Mouse (Mus musculus) midbrain, embryonic 14.5 days (tissue): ENCODE measurements around the gene Mthfsd. TPM values are rescaled to one million over a fixed set of nuclear protein-coding genes. Genes with fewer than 3 reads are reported as not detected.

Source experiments
- ATAC-seq: fragments of 200-750 bp; cut with Nextera tagmentation; 2 replicates; pipeline ENCODE4 v1.8.0; 2017; ENCODE audit warnings: moderate number of reproducible peaks, moderate library complexity; ENCODE audit not compliant: low FRiP score, low TSS enrichment
- DNase-seq: peaks from one replicate; pipeline ENCODE4 v3.0.0-alpha.2; 2015
- H3K27ac ChIP-seq: fragments of 300-500 bp; sonication (generic); replicated peaks from 2 replicates; pipeline ENCODE4 v1.5.1; 2014; ENCODE audit warnings: mild to moderate bottlenecking, low read depth, low read length, moderate library complexity
- H3K27me3 ChIP-seq: fragments of 300-500 bp; sonication (generic); 2 replicates; pipeline ENCODE4 v1.6.1; 2014; ENCODE audit warnings: low read length, control low read depth, mixed read lengths; ENCODE audit not compliant: control insufficient read depth, insufficient read depth
- H3K36me3 ChIP-seq: fragments of 300-500 bp; sonication (generic); 2 replicates; pipeline ENCODE4 v1.6.1; 2014; ENCODE audit warnings: low read length, control low read depth; ENCODE audit not compliant: control insufficient read depth, insufficient read depth
- H3K4me1 ChIP-seq: fragments of 300-500 bp; sonication (generic); 2 replicates; pipeline ENCODE4 v1.6.1; 2014; ENCODE audit warnings: mild to moderate bottlenecking, antibody characterized with exemption, low read length, control low read depth; ENCODE audit not compliant: control insufficient read depth, insufficient read depth
- H3K4me2 ChIP-seq: fragments of 300-500 bp; sonication (generic); 2 replicates; pipeline ENCODE4 v1.6.1; 2014; ENCODE audit warnings: mild to moderate bottlenecking, low read length, moderate library complexity
- H3K4me3 ChIP-seq: fragments of 300-500 bp; sonication (generic); replicated peaks from 2 replicates; pipeline ENCODE4 v1.5.1; 2014; ENCODE audit warnings: low read depth, low read length
- H3K9ac ChIP-seq: fragments of 300-500 bp; sonication (generic); replicated peaks from 2 replicates; pipeline ENCODE4 v1.6.1; 2014; ENCODE audit warnings: mild to moderate bottlenecking, low read length, moderate library complexity
- H3K9me3 ChIP-seq: fragments of 300-500 bp; sonication (generic); 2 replicates; pipeline ENCODE4 v1.6.1; 2016; ENCODE audit warnings: low read length, control low read depth, mixed read lengths; ENCODE audit not compliant: control insufficient read depth
- whole genome bisulfite sequencing: fragments of 180-500 bp; shearing (Covaris S2); extraction: QIAGEN DNeasy Blood & Tissue Kit; methylation state at CpG from one replicate; pipeline ENCODE4 v1.1.7; 2014; 5-methylcytosine and 5-hydroxymethylcytosine counted together
- polyA plus RNA-seq: library from polyadenylated mRNA; unstranded; fragments of >200 nt; fragmentation: Nextera tagmentation; extraction: Ambion mirVana; gene quantifications from 2 replicates; pipeline ENCODE4 v1.2.1, GENCODE M21; 2014

Mthfsd gene
- polyA plus RNA-seq, 1 experiment from 2014 or later = 50.2 TPM

DNA sequence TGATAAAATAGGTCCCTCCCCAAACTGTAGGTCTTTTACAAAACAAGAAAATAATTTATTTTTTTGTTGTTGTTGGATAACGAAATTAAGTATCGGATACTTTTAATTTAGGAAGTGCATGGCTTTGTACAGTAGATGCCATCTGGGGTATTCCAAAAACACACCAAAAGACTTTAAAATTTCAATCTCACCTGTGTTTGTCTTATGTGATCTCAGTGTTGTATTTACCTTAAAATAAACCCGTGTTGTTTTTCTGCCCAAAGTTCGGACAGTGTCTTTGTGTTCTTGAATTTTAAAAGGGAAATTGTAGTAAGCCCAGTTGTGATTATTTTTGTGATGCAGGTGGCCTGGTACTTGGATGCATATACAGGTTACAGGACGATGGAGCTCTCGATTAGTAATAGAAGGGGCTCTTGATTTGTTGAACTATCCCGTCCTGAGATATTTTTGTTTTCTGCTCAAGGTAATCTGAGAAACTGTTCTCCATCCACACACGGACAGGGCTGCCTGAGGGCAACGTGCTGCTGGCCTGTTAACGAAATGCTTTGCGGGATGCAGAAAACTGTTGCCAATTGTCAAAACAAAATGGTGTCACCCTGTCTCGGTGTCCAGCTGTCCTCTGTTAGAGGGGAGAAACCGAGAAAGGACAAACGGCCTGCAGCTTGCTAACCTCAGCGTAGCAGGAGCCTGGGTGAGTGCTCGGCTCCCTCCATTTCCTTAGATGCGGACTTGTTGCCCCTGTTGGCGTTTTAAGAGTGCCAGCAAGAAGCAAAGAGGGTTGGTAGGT, 10.6 kb upstream of the Mthfsd start:
- Histone ChIP-seq H3K9ac (no peak overlapping the region), H3K27ac (no peak overlapping the region), H3K27me3 (peaks cover 99% of the 10 kb centered on the region), H3K36me3 (no peaks in the 10 kb centered on the region), H3K4me3 (no peak overlapping the region), H3K9me3 (no peaks in the 10 kb centered on the region), H3K4me1 (peaks cover 3% of the 10 kb centered on the region; the same call in 1 of the 2 replicates), H3K4me2 (no peak overlapping the region)
- ATAC-seq (no peak), DNase-seq (peak; percentile 45)
- 2% methylated on average over 18 of the region's 18 CpGs for WGBS

DNA sequence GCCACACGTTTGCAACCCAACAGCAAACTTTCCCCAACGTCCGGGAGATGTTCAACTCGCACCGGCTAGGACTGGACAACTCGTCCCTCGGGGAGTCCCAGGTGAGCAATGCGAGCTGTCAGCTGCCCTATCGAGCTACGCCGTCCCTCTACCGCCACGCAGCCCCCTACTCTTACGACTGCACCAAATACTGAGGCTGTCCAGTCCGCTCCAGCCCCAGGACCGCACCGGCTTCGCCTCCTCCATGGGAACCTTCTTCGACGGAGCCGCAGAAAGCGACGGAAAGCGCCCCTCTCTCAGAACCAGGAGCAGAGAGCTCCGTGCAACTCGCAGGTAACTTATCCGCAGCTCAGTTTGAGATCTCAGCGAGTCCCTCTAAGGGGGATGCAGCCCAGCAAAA, 9.7 kb upstream of the Mthfsd start:
- ATAC-seq (no peak), DNase-seq (no peak)
- Histone ChIP-seq H3K4me1 (peaks cover 3% of the 10 kb centered on the region; the same call in 1 of the 2 replicates), H3K9ac (no peak overlapping the region), H3K27me3 (peaks cover 95% of the 10 kb centered on the region), H3K36me3 (no peaks in the 10 kb centered on the region), H3K4me3 (no peak overlapping the region), H3K27ac (no peak overlapping the region), H3K4me2 (no peak overlapping the region; the same call in 1 of the 2 replicates), H3K9me3 (no peaks in the 10 kb centered on the region)
- WGBS = under 1% methylated on average over 28 of the region's 28 CpGs

GRCm38 (mm10) chr8:121117186-121117651, 9.0 kb upstream of the Mthfsd start:
- under 1% methylated on average over 62 of the region's 62 CpGs for WGBS
- DNase-seq (peak; percentile 59), ATAC-seq (no peak)
- peak overlapping the region; percentile 25; the same call in 1 of the 2 replicates for H3K4me2 ChIP-seq
- H3K27ac ChIP-seq = no peak overlapping the region
- no peak overlapping the region for H3K9ac ChIP-seq
- H3K36me3 ChIP-seq = no peaks in the 10 kb centered on the region
- peaks cover 3% of the 10 kb centered on the region; the same call in 1 of the 2 replicates for H3K4me1 ChIP-seq
- H3K27me3 ChIP-seq = peaks cover 88% of the 10 kb centered on the region
- peak overlapping the region; percentile 28; the same call in 1 of the 2 replicates for H3K4me3 ChIP-seq
- no peaks in the 10 kb centered on the region for H3K9me3 ChIP-seq

GRCm38 (mm10) chr8:121116591-121117185, 8.5 kb upstream of the Mthfsd start:
- peak overlapping the region; percentile 49 for H3K4me2 ChIP-seq
- peaks cover 3% of the 10 kb centered on the region; the same call in 1 of the 2 replicates for H3K4me1 ChIP-seq
- peaks cover 88% of the 10 kb centered on the region for H3K27me3 ChIP-seq
- H3K36me3 ChIP-seq = no peaks in the 10 kb centered on the region
- DNase-seq (no peak), ATAC-seq (0 out of 2 replicates have a peak, but pooled peaks have one; percentile 8)
- H3K27ac ChIP-seq = no peak overlapping the region
- H3K9ac ChIP-seq = 0 out of 2 replicates have a peak overlapping the region, but pooled peaks have one; percentile 7
- peak overlapping the region; percentile 28 for H3K4me3 ChIP-seq
- H3K9me3 ChIP-seq = no peaks in the 10 kb centered on the region
- under 1% methylated on average over 55 of the region's 55 CpGs for WGBS

GRCm38 (mm10) chr8:121115948-121116347, 7.8 kb upstream of the Mthfsd start, which contains the start of gene Foxc2:
Gene Foxc2 (plus strand): TSS chr8:121116171.
- no peaks in the 10 kb centered on the region for H3K9me3 ChIP-seq
- peaks cover 3% of the 10 kb centered on the region; the same call in 1 of the 2 replicates for H3K4me1 ChIP-seq
- peak; percentile 85 for DNase-seq
- H3K4me3 ChIP-seq = peak within 1 kb of the TSS; percentile 28
- no peak within 1 kb of the TSS for H3K27ac ChIP-seq
- peak within 1 kb of the TSS; percentile 49 for H3K4me2 ChIP-seq
- H3K27me3 ChIP-seq = peaks cover 84% of the 10 kb centered on the region
- no peaks in the 10 kb centered on the region for H3K36me3 ChIP-seq
- WGBS = 1% methylated on average over 25 of the region's 25 CpGs
- H3K9ac ChIP-seq = 0 out of 2 replicates have a peak within 1 kb of the TSS, but pooled peaks have one; percentile 7
- no peak for ATAC-seq

DNA sequence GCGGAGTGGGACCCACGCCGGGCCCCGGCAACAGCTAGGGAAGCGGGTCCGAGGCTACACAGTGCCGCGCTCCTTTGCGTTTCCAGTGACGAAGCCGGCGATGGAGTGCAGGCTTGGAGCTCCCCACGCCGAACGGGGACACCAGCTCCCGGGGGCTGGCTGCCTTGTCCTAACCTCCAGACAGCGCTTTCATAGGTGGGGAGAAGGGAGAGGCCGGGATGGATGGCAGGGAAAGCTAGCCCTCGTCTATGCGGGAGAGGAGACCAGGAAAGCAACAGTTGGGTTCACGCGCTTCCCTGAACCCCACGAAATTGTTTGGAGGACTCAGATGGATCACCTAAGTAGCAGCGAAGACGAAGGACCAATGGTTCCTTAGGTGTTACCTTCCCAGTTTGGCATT, 6.9 kb upstream of the Mthfsd start:
- H3K4me2 ChIP-seq = no peak overlapping the region
- DNase-seq = no peak
- no peak for ATAC-seq

GRCm38 (mm10) chr8:121113261-121113660, 5.1 kb upstream of the Mthfsd start:
- no peak overlapping the region for H3K4me3 ChIP-seq
- peak; percentile 96 for DNase-seq
- H3K4me2 ChIP-seq = no peak overlapping the region
- H3K9ac ChIP-seq = no peak overlapping the region
- no peaks in the 10 kb centered on the region for H3K9me3 ChIP-seq
- no peak overlapping the region for H3K27ac ChIP-seq
- peaks cover 57% of the 10 kb centered on the region for H3K27me3 ChIP-seq
- no peaks in the 10 kb centered on the region for H3K36me3 ChIP-seq
- peak; percentile 22; the same call in 1 of the 2 replicates for ATAC-seq
- peaks cover 3% of the 10 kb centered on the region; the same call in 1 of the 2 replicates for H3K4me1 ChIP-seq
- under 1% methylated on average over 21 of the region's 21 CpGs for WGBS

More for the DNA sequence above, 6.9 kb upstream of the Mthfsd start:
- no peak overlapping the region for H3K27ac ChIP-seq
- no peak overlapping the region for H3K9ac ChIP-seq
- H3K27me3 ChIP-seq = peaks cover 76% of the 10 kb centered on the region
- no peaks in the 10 kb centered on the region for H3K36me3 ChIP-seq
- peaks cover 3% of the 10 kb centered on the region; the same call in 1 of the 2 replicates for H3K4me1 ChIP-seq
- H3K9me3 ChIP-seq = no peaks in the 10 kb centered on the region
- WGBS = under 1% methylated on average over 25 of the region's 25 CpGs
- no peak overlapping the region for H3K4me3 ChIP-seq

DNA sequence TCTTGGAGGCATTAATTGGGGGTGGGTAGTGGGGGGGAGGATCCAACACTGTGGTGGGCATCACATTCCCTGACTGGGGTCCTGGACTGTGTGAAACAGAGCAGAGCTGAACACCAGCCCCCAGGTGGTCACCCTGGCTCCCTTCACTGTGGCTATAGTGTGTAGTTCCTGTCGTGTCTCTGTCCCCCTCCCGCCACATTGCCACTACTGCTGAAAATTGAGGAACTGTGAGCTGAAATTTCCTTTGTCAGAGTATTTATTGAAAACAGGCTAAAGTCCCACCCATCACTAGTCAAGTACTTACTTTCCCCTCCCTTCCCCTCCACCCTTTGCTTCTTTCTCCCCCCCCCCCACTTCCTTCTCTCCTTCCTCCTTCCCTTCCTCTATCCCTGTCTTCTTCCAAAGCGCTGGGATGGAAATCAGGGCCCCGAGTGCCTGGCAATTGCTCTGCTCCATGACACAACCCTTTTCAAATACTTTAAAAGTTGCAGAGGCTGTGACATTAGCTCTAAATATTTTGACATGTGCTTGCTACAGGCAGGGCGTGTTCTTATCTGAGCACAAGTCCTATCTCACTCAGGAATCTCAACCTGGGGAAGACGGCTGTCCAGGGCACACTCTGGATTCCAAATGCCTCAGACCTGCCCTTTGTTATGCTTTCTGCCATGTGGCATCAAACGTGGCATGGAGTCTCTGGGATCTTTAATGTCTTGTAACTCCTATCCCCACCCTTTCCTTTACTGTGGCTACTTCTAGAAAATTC, 3.1 kb upstream of the Mthfsd start:
- no peak for DNase-seq
- WGBS = 53% methylated on average over 7 of the region's 7 CpGs
- Histone ChIP-seq H3K4me2 (no peak overlapping the region), H3K27me3 (peaks cover 38% of the 10 kb centered on the region), H3K9me3 (no peaks in the 10 kb centered on the region), H3K4me3 (no peak overlapping the region), H3K36me3 (no peaks in the 10 kb centered on the region), H3K4me1 (peaks cover 7% of the 10 kb centered on the region), H3K27ac (no peak overlapping the region), H3K9ac (no peak overlapping the region)
- no peak for ATAC-seq
